Mouse (Mus musculus) heart, embryonic 15.5 days (tissue): ENCODE data around the gene Nrp2. TPM values are rescaled to one million over a fixed set of nuclear protein-coding genes. Genes with fewer than 3 reads are reported as not detected.

Experiments used
- ATAC-seq: fragments of 200-750 bp; cut with Nextera tagmentation; replicated peaks from 2 replicates; pipeline ENCODE4 v1.8.0; 2017; ENCODE audit warnings: low read depth, moderate TSS enrichment; ENCODE audit not compliant: insufficient number of reproducible peaks, insufficient read depth, low FRiP score
- H3K27ac ChIP-seq: fragments of 300-500 bp; sonication (generic); 2 replicates; pipeline ENCODE4 v1.5.1; 2015; ENCODE audit warnings: mild to moderate bottlenecking, inconsistent platforms
- H3K27me3 ChIP-seq: fragments of 300-500 bp; sonication (generic); 2 replicates; pipeline ENCODE4 v1.6.1; 2015; ENCODE audit warnings: inconsistent platforms
- H3K36me3 ChIP-seq: fragments of 300-500 bp; sonication (generic); 2 replicates; pipeline ENCODE4 v1.6.1; 2015; ENCODE audit warnings: mild to moderate bottlenecking, inconsistent platforms
- H3K4me1 ChIP-seq: fragments of 300-500 bp; sonication (generic); replicated peaks from 2 replicates; pipeline ENCODE4 v1.6.1; 2015; ENCODE audit warnings: inconsistent platforms
- H3K4me2 ChIP-seq: fragments of 300-500 bp; sonication (generic); 2 replicates; pipeline ENCODE4 v1.6.1; 2015; ENCODE audit warnings: inconsistent platforms, mild to moderate bottlenecking, moderate library complexity
- H3K4me3 ChIP-seq: fragments of 300-500 bp; sonication (generic); 2 replicates; pipeline ENCODE4 v1.5.1; 2015; ENCODE audit warnings: mild to moderate bottlenecking, inconsistent platforms
- H3K9ac ChIP-seq: fragments of 300-500 bp; sonication (generic); 2 replicates; pipeline ENCODE4 v1.6.1; 2015; ENCODE audit warnings: mild to moderate bottlenecking, inconsistent platforms
- H3K9me3 ChIP-seq: fragments of 300-500 bp; sonication (generic); replicated peaks from 2 replicates; pipeline ENCODE4 v1.6.1; 2016; ENCODE audit warnings: inconsistent platforms
- WGBS: fragments of 180-500 bp; shearing (Covaris S2); methylation state at CpG from one replicate; pipeline ENCODE4 v1.1.7; 2015; ENCODE audit warnings: mixed read lengths; 5-methylcytosine and 5-hydroxymethylcytosine counted together
- polyA plus RNA-seq: library from polyadenylated mRNA; unstranded; fragments of >200 nt; fragmentation: Nextera tagmentation; extraction: Ambion mirVana; gene quantifications from 2 replicates; pipeline ENCODE4 v1.2.1, GENCODE M21; 2015

Gene Nrp2
- polyA plus RNA-seq, 1 experiment from 2014 or later: 7.5 TPM

DNA sequence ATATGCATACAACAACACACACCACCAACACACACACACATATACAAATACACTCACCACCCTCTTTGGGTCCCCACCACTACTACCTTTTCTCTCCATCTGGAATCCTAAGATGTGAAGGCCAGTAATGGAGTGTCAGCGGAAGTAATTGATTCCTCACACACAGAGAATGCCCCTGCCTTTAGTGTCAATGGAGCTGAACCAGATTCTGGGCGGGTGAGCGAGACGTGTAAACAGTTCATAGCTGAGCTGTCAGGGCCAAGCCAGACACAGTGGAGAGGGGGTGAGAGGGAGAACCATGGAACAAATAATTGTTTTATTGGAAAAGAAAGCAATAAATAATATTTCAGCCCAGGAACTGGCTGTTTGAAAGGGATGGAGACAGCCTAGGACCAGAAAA, 24.1 kb downstream of the Nrp2 start:
- H3K36me3 ChIP-seq: no peaks in the 10 kb centered on the region
- H3K9ac ChIP-seq: no peak overlapping the region
- no peaks in the 10 kb centered on the region for H3K9me3 ChIP-seq
- H3K4me2 ChIP-seq: no peak overlapping the region
- H3K27ac ChIP-seq: no peak overlapping the region
- no peaks in the 10 kb centered on the region for H3K27me3 ChIP-seq
- H3K4me1 ChIP-seq: peaks cover 20% of the 10 kb centered on the region
- WGBS: 76% methylated on average over 4 of the region's 4 CpGs
- ATAC-seq: no peak
- no peak overlapping the region for H3K4me3 ChIP-seq

DNA sequence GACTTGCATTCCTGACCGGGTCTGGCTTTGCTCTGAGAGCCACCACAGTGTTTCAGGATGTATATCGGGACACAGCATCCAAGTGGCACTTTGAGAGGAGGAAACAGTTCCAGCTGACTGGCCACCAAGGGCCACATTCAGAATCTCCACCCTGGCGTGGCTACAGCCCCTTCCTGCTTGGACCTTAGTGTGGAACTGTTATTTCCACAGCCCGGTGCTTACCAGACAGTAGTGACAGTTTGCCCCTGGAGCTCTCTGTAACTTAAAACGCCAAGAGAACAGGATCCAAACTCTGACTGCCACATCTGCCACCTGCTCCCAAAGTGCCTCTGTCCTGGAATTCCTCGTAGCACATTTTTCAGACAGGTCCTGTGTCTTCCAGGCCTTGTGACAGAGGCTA, 25.3 kb downstream of the Nrp2 start:
- H3K36me3 ChIP-seq: no peaks in the 10 kb centered on the region
- H3K4me3 ChIP-seq: no peak overlapping the region
- 51% methylated on average over 6 of the region's 6 CpGs for WGBS
- no peak overlapping the region for H3K4me2 ChIP-seq
- ATAC-seq: no peak
- H3K9me3 ChIP-seq: no peaks in the 10 kb centered on the region
- no peak overlapping the region for H3K9ac ChIP-seq
- peaks cover 20% of the 10 kb centered on the region for H3K4me1 ChIP-seq
- H3K27ac ChIP-seq: peak overlapping the region; percentile 65
- H3K27me3 ChIP-seq: no peaks in the 10 kb centered on the region

DNA sequence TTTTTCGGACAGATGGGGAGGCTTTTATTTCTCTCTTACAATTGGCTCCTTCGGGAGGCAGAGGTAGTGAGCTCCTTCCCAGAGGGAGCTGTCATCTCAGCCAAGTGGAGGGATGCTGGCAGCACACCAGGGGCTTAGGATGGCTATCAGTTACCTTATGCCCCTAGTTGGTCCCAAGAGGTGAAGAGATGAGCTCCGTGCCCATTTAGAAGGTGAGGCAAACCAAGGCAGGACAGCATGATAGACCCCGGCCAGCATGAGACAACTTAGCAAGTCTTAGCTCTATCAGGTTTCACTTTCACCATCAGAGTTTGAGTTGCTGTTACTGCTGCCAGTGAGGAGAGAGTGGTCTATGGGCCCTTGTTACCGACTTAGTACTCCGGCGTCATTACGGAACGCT, 25.8 kb downstream of the Nrp2 start:
- no peak for ATAC-seq
- no peaks in the 10 kb centered on the region for H3K27me3 ChIP-seq
- 74% methylated on average over 9 of the region's 9 CpGs for WGBS
- H3K9me3 ChIP-seq: no peaks in the 10 kb centered on the region
- H3K9ac ChIP-seq: no peak overlapping the region
- H3K36me3 ChIP-seq: no peaks in the 10 kb centered on the region
- peak overlapping the region; percentile 65 for H3K27ac ChIP-seq
- no peak overlapping the region for H3K4me3 ChIP-seq
- H3K4me1 ChIP-seq: peaks cover 20% of the 10 kb centered on the region
- no peak overlapping the region for H3K4me2 ChIP-seq

DNA sequence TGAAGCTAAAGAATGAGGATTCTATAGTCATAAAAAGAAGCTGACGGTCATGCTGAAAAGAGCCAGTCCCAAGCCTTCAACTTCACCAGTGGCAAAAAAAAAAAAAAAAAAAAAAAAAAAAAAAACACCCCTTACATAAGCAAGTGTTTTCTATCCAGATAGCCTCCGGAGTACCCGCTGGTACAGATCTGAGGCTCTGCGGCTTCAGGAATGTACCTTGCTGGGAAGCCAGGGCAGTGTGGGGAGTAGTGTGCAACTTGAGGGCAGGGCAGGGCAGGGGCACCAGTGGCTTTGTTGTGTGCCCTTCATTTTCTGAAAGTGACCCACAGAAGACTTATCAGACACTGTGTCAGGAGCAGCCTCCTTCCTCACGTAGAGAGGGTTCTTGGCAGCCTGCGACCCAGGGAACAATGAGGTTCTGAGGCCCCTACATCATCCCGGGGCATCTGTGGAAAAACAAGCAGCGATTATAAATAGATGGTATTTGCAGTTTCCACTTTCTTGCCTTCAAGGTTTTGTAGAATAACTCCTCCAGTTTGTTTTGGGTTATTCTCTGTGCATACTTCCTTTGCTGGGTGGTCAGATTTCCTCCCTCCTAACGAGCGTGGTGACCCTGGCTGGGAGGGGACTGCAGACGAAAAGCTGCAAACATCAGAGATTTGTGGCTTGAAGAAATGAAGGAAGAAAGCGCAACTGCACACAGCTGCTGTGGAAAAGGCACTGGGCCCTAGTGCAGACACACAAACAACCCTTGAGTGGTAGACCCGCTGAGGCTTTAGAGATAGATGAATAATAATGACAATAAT, 26.5 kb downstream of the Nrp2 start:
- no peak overlapping the region for H3K4me2 ChIP-seq
- H3K36me3 ChIP-seq: no peaks in the 10 kb centered on the region
- H3K27me3 ChIP-seq: no peaks in the 10 kb centered on the region
- peaks cover 20% of the 10 kb centered on the region for H3K4me1 ChIP-seq
- ATAC-seq: 0 out of 2 replicates have a peak, but pooled peaks have one; percentile 57
- no peaks in the 10 kb centered on the region for H3K9me3 ChIP-seq
- 41% methylated on average over 13 of the region's 13 CpGs for WGBS
- peak overlapping the region; percentile 65 for H3K27ac ChIP-seq
- H3K9ac ChIP-seq: no peak overlapping the region
- H3K4me3 ChIP-seq: no peak overlapping the region

DNA sequence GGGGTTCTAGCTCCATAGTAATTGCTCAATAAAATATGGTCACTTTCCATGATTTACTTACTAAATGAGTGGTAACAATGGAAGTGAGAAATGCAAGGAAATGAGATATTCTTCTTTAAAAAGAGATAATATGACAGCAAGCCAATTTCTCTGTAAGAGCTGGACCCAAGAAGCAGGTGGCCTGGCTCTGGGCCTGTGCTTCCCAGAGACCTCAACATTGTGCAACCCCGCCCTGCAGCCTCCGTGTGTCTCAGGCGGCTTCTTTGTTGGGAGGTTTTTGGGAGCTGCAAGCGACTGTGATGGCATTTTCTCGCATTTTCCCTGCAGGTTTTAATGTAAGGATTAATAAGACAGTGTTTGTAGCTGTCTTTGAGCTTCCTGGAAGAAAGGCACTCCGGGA, 29.0 kb downstream of the Nrp2 start:
- WGBS: 86% methylated on average over 6 of the region's 6 CpGs
- no peak overlapping the region for H3K27ac ChIP-seq
- ATAC-seq: no peak
- H3K9ac ChIP-seq: no peak overlapping the region
- no peak overlapping the region for H3K4me2 ChIP-seq
- no peak overlapping the region for H3K4me3 ChIP-seq
- no peaks in the 10 kb centered on the region for H3K9me3 ChIP-seq
- no peaks in the 10 kb centered on the region for H3K36me3 ChIP-seq
- H3K4me1 ChIP-seq: peaks cover 16% of the 10 kb centered on the region
- H3K27me3 ChIP-seq: no peaks in the 10 kb centered on the region

DNA sequence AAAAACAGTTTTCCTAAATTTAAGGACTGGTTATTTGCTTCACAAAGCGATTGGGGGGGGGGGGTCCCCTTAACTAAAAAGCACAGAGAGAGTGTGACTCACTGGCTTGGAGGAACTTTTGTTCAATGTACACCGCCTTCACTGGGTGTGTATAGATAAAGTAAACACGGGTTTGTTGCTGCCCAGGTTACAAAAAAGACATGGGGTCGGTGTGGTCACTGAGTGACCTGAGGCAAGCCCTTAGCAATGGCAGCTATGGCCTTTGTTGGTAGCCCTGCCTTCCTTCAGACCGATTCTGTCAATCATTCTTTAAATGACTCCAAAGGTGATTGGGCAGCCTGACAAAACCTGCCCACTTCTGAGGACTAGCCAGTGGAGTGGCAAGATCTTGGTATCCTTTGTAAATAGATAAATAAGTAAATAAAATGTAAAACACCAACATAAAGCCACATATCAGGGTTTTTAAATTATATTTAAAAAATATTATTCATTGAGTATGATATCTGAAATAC, 31.4 kb downstream of the Nrp2 start:
- Histone ChIP-seq H3K36me3 (no peaks in the 10 kb centered on the region), H3K27ac (no peak overlapping the region), H3K4me1 (peaks cover 5% of the 10 kb centered on the region), H3K27me3 (no peaks in the 10 kb centered on the region), H3K9me3 (no peaks in the 10 kb centered on the region), H3K4me2 (no peak overlapping the region), H3K9ac (no peak overlapping the region), H3K4me3 (no peak overlapping the region)
- 75% methylated on average over 5 of the region's 5 CpGs for WGBS
- ATAC-seq: no peak

DNA sequence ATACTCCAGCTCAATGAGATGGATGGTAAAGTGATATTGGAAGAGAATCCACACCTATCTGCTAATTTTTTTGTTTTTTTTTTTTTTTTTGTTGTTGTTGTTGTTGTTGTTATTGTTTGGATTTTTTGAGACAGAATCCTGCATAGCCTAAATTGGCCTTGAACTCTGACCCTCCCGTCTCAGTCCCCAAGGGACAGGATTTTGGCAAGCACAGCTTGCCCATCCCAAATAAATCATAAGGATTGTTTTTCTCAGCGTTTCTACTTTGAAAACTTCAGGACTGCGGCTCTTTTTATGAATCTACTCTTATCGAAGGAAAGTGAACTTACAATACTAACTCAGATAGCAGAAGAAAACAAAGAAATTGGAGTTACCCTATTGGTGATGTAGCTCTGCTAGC, 31.9 kb downstream of the Nrp2 start:
- Histone ChIP-seq H3K9ac (no peak overlapping the region), H3K36me3 (no peaks in the 10 kb centered on the region), H3K4me2 (no peak overlapping the region), H3K9me3 (no peaks in the 10 kb centered on the region), H3K27me3 (no peaks in the 10 kb centered on the region), H3K27ac (no peak overlapping the region), H3K4me1 (no peaks in the 10 kb centered on the region), H3K4me3 (no peak overlapping the region)
- no peak for ATAC-seq
- WGBS: 66% methylated on average over 4 of the region's 4 CpGs

DNA sequence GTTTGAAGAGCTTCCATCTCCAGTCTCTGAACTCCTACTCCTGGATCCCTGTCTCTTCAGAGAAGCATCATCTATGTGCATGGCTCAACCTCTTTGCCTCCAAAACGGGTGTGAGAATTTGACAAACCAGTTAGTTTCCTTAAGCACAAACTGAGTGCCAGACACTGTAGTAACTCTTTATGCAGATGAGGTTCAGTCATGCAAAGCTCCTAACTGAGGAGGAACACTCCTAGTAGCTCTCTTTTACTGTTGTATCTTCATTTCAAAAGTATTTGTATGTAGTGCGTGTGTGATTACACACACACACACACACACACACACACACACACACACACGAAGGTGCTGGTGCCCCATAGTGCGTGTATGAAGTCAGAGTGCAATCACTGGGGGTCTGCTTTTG, 32.8 kb downstream of the Nrp2 start:
- Histone ChIP-seq H3K9me3 (no peaks in the 10 kb centered on the region), H3K4me1 (no peaks in the 10 kb centered on the region), H3K4me3 (no peak overlapping the region), H3K4me2 (no peak overlapping the region), H3K27me3 (no peaks in the 10 kb centered on the region), H3K9ac (no peak overlapping the region), H3K36me3 (no peaks in the 10 kb centered on the region), H3K27ac (no peak overlapping the region)
- 77% methylated on average over 4 of the region's 4 CpGs for WGBS
- no peak for ATAC-seq

DNA sequence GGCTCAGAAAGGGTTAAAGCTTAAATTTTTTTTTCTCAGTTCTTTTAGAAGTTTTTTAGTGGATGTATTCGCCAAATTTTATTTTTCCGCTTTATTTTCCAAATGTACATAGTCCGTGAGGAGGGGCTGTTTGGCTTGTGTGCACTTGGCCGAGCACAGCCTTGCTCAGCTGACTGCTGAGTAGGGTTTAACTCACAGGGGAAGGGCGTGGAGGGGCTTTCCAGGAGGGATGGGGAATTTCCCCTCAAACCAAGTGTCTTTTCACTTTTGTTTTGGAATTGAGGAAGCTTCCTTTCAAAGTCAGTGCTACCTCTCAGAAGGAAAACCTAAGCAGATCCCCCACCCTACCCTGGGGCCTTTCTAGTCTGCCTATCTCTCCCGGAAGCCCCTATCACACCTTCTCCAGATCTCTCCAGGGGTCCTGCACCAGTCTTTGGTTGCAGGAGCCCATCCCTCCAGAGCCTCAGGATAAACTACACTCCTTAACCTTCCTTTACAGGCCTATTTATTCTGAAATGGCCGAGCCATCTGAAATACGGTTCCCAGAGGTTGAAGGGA, 33.4 kb downstream of the Nrp2 start:
- Histone ChIP-seq H3K4me2 (no peak overlapping the region), H3K9me3 (no peaks in the 10 kb centered on the region), H3K27ac (no peak overlapping the region), H3K4me3 (no peak overlapping the region), H3K27me3 (no peaks in the 10 kb centered on the region), H3K36me3 (no peaks in the 10 kb centered on the region), H3K9ac (no peak overlapping the region), H3K4me1 (no peaks in the 10 kb centered on the region)
- ATAC-seq: no peak
- WGBS: 57% methylated on average over 8 of the region's 8 CpGs

DNA sequence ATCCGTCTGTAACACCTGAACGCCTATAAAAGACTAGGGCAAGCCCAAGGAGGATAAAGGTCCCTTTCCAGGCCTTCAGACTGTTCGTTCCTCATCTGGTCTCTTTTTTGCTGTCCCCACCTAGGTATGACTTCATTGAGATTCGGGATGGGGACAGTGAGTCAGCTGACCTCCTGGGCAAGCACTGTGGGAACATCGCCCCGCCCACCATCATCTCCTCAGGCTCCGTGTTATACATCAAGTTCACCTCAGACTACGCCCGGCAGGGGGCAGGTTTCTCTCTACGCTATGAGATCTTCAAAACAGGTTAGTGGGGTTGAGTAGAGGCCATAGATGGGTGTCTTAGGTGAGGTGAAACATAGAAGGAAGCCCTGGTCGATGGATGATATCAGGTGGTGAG, 35.1 kb downstream of the Nrp2 start:
- H3K4me1 ChIP-seq: no peaks in the 10 kb centered on the region
- H3K9ac ChIP-seq: no peak overlapping the region
- H3K4me3 ChIP-seq: no peak overlapping the region
- ATAC-seq: no peak
- 80% methylated on average over 11 of the region's 11 CpGs for whole genome bisulfite sequencing
- H3K4me2 ChIP-seq: no peak overlapping the region
- no peaks in the 10 kb centered on the region for H3K9me3 ChIP-seq
- no peaks in the 10 kb centered on the region for H3K27me3 ChIP-seq
- H3K36me3 ChIP-seq: no peaks in the 10 kb centered on the region
- H3K27ac ChIP-seq: no peak overlapping the region

DNA sequence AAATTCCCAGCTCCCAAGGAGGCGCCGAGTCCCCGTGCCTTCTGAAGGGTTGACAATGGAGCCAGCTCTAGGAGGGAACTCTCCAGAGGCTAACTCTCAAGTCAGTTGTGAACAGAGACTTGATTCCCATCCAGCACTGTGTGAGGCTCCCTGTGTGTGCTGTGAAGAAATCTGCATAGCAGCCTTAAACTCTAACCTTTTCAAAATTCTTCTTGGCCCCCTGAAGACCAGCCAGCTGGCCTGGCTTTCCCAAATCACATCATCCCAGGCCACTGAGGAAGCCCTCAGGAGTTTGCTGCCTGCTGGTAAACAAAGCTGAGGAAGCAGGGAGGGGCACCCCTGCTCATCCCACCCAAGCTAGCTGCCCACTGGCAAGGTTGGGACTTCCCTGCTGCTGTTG, 39.0 kb downstream of the Nrp2 start:
- ATAC-seq: no peak

More for the DNA sequence above, 39.0 kb downstream of the Nrp2 start:
- H3K9ac ChIP-seq: no peak overlapping the region
- H3K4me3 ChIP-seq: no peak overlapping the region
- no peak overlapping the region for H3K4me2 ChIP-seq
- peaks cover under 1% of the 10 kb centered on the region for H3K4me1 ChIP-seq
- no peaks in the 10 kb centered on the region for H3K9me3 ChIP-seq
- WGBS: 63% methylated on average over 3 of the region's 3 CpGs
- no peak overlapping the region for H3K27ac ChIP-seq
- no peaks in the 10 kb centered on the region for H3K27me3 ChIP-seq
- no peaks in the 10 kb centered on the region for H3K36me3 ChIP-seq
